Mouse (Mus musculus): ENCODE results near the gene Smad3. TPM values are rescaled to one million over a fixed set of nuclear protein-coding genes. Genes with fewer than 3 reads are reported as not detected.

Smad3 gene
- polyA plus RNA-seq, 1 experiment: 21.6 TPM

DNA sequence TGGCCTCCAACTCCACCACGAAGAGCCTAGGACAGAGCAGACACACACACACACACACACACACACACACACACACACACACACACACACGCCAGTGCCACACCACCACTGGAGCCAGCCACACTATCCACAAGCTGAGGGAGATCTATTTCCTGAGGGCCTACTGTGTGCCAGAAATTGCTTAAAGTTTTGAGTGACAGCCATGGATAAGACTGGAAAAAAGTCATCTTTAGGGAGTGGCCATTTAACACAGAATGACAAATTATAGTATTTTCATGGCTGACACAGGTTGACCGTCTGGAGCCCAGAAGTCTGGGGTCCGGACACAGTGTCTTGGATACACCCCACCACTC lies 55.9 kb downstream of the Smad3 start:
- Histone ChIP-seq H3K4me3 (ENCODE audit: low read depth, low read length) (no peak overlapping the region), H3K27ac (ENCODE audit: insufficient read depth, low read depth, low read length) (no peak overlapping the region), H3K27me3 (ENCODE audit: control insufficient read depth, insufficient read depth, low read length) (no peaks in the 10 kb centered on the region), H3K36me3 (ENCODE audit: control insufficient read depth, insufficient read depth, low read length) (no peaks in the 10 kb centered on the region), H3K4me1 (ENCODE audit: control insufficient read depth, insufficient read depth, insufficient read length, low read length) (peaks cover 10% of the 10 kb centered on the region)
- TF ChIP-seq POLR2A (IDR thresholded peaks at IDR 0.05; ENCODE audit: low read depth, low read length): no peak
- no peak for TF ChIP-seq CTCF (IDR thresholded peaks at IDR 0.05; ENCODE audit: extremely low read depth, insufficient read length, insufficient replicate concordance, low read depth, low read length)
- 80% methylated on average over 4 of the region's 4 CpGs for WGBS

DNA sequence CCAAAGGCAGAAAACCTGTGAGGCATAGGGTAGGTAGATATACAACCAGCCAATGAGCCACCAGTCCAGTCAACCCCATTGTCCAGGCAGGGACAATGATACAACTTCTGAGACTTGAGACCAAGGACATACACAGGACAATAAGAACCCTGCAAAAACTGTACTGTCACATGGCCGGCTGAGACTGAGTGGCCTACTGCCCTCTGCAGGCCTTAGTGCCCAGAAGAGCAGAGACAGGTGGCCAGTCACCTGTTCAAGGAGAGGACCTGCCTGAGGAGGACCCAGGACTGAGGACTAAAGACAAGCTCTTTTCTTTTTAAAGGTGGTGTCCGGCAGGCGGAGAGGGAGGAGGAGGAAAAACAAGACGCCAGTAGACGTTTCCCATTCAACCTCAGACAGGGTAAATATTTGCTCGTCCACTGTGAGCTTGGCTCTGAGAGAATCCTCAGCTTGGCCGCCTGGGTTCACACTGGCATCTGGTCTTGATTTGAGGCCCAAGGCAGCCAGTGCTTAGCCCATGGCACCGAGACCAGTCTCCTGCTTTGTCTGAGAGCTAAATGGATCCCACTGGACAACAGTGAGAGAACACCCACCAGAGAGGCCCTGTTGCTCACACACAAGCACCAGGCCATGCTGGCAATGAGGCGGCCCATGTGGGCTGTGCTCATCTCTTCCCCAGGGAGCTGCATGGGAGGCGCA lies 56.4 kb downstream of the Smad3 start:
- H3K4me1 ChIP-seq (ENCODE audit: control insufficient read depth, insufficient read depth, insufficient read length, low read length): peaks cover 5% of the 10 kb centered on the region
- no peaks in the 10 kb centered on the region for H3K36me3 ChIP-seq (ENCODE audit: control insufficient read depth, insufficient read depth, low read length)
- TF ChIP-seq CTCF (IDR thresholded peaks at IDR 0.05; ENCODE audit: extremely low read depth, insufficient read length, insufficient replicate concordance, low read depth, low read length): peak; percentile 45; the same call in 1 of the 2 replicates
- no peak for TF ChIP-seq POLR2A (IDR thresholded peaks at IDR 0.05; ENCODE audit: low read depth, low read length)
- no peak overlapping the region for H3K27ac ChIP-seq (ENCODE audit: insufficient read depth, low read depth, low read length)
- H3K27me3 ChIP-seq (ENCODE audit: control insufficient read depth, insufficient read depth, low read length): no peaks in the 10 kb centered on the region
- H3K4me3 ChIP-seq (ENCODE audit: low read depth, low read length): no peak overlapping the region
- 73% methylated on average over 10 of the region's 10 CpGs for WGBS

- no peak for TF ChIP-seq CTCF (IDR thresholded peaks at IDR 0.05; ENCODE audit: extremely low read depth, insufficient read length, insufficient replicate concordance, low read depth, low read length)
- no peak for TF ChIP-seq POLR2A (IDR thresholded peaks at IDR 0.05; ENCODE audit: low read depth, low read length)
- WGBS: 71% methylated on average over 4 of the region's 4 CpGs
- H3K4me1 ChIP-seq (ENCODE audit: control insufficient read depth, insufficient read depth, insufficient read length, low read length): peaks cover 3% of the 10 kb centered on the region
- no peak overlapping the region for H3K27ac ChIP-seq (ENCODE audit: insufficient read depth, low read depth, low read length)
- H3K36me3 ChIP-seq (ENCODE audit: control insufficient read depth, insufficient read depth, low read length): no peaks in the 10 kb centered on the region
- no peak overlapping the region for H3K4me3 ChIP-seq (ENCODE audit: low read depth, low read length)
- no peaks in the 10 kb centered on the region for H3K27me3 ChIP-seq (ENCODE audit: control insufficient read depth, insufficient read depth, low read length)
Observed at GRCm38 (mm10) chr9:63699145-63699544, 58.6 kb downstream of the Smad3 start.

- Histone ChIP-seq H3K27me3 (ENCODE audit: control insufficient read depth, insufficient read depth, low read length) (no peaks in the 10 kb centered on the region), H3K27ac (ENCODE audit: insufficient read depth, low read depth, low read length) (no peak overlapping the region), H3K36me3 (ENCODE audit: control insufficient read depth, insufficient read depth, low read length) (no peaks in the 10 kb centered on the region), H3K4me1 (ENCODE audit: control insufficient read depth, insufficient read depth, insufficient read length, low read length) (peaks cover 3% of the 10 kb centered on the region), H3K4me3 (ENCODE audit: low read depth, low read length) (no peak overlapping the region)
- TF ChIP-seq CTCF (IDR thresholded peaks at IDR 0.05; ENCODE audit: extremely low read depth, insufficient read length, insufficient replicate concordance, low read depth, low read length) (no peak), POLR2A (IDR thresholded peaks at IDR 0.05; ENCODE audit: low read depth, low read length) (no peak)
- WGBS: 60% methylated on average over 6 of the region's 7 CpGs
Observed at GRCm38 (mm10) chr9:63698320-63699045, 59.3 kb downstream of the Smad3 start.

GRCm38 (mm10) chr9:63697606-63698005 lies 60.2 kb downstream of the Smad3 start:
- Histone ChIP-seq H3K27ac (ENCODE audit: insufficient read depth, low read depth, low read length) (no peak overlapping the region), H3K4me3 (ENCODE audit: low read depth, low read length) (no peak overlapping the region), H3K36me3 (ENCODE audit: control insufficient read depth, insufficient read depth, low read length) (no peaks in the 10 kb centered on the region), H3K27me3 (ENCODE audit: control insufficient read depth, insufficient read depth, low read length) (no peaks in the 10 kb centered on the region), H3K4me1 (ENCODE audit: control insufficient read depth, insufficient read depth, insufficient read length, low read length) (peaks cover 3% of the 10 kb centered on the region)
- 63% methylated on average over 5 of the region's 5 CpGs for WGBS
- no peak for TF ChIP-seq POLR2A (IDR thresholded peaks at IDR 0.05; ENCODE audit: low read depth, low read length)
- no peak for TF ChIP-seq CTCF (IDR thresholded peaks at IDR 0.05; ENCODE audit: extremely low read depth, insufficient read length, insufficient replicate concordance, low read depth, low read length)

DNA sequence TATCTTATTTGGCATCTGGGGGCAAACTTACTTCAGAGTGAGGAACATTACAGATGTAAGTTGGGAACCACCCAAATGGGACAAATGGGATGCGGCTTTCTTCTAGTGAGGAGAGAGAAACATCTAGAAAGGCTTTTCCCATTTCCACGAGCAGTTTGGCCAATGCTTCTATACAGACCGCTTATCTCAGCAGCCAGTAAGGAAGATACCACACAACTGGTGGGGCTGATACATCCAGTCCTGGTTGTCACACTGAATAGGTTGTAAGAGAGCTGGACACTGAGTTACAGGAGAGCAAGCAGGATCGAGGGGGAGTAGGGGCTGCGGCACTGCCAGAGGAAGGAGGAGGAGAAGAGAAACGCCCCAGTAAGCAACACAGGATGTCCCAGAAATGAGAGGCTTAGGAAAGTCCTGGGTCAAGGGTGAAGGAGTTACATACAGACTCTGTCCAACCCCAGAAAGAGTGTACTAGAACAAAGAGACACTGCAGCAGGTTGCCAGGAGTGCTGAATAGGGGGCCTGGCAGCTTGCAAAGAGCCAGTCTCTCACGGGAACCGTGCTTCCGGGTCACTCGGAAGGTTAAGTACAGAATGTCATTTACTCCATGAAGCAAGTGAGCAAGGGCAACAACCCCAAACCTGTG lies 61.2 kb downstream of the Smad3 start:
- no peak overlapping the region for H3K27ac ChIP-seq (ENCODE audit: insufficient read depth, low read depth, low read length)
- WGBS: 78% methylated on average over 10 of the region's 10 CpGs
- peaks cover under 1% of the 10 kb centered on the region; the same call in 1 of the 2 replicates for H3K4me1 ChIP-seq (ENCODE audit: control insufficient read depth, insufficient read depth, insufficient read length, low read length)
- H3K36me3 ChIP-seq (ENCODE audit: control insufficient read depth, insufficient read depth, low read length): no peaks in the 10 kb centered on the region
- TF ChIP-seq POLR2A (IDR thresholded peaks at IDR 0.05; ENCODE audit: low read depth, low read length): no peak
- TF ChIP-seq CTCF (IDR thresholded peaks at IDR 0.05; ENCODE audit: extremely low read depth, insufficient read length, insufficient replicate concordance, low read depth, low read length): no peak
- no peak overlapping the region for H3K4me3 ChIP-seq (ENCODE audit: low read depth, low read length)
- H3K27me3 ChIP-seq (ENCODE audit: control insufficient read depth, insufficient read depth, low read length): no peaks in the 10 kb centered on the region

DNA sequence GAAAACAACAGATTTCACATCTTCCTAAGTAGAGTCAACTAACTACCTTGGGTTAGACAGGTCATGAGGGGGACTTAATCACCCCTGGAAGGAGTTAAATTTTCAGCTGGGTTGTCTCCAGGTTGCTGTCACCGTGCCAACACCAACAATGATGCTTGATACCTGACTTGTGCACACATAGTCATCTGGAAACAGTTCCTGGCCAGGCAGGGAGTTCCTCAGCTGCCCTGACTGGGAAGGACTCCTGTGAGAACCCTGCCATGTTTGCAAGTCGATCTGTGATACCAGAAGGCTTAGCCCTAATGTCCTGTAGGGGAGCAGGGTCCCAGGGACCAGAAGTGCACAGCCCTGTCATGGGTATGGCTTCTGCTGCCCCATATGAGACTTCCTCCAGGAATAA lies 65.8 kb downstream of the Smad3 start:
- WGBS: 17% methylated on average over 2 of the region's 2 CpGs
- Histone ChIP-seq H3K27ac (ENCODE audit: insufficient read depth, low read depth, low read length) (no peak overlapping the region), H3K4me3 (ENCODE audit: low read depth, low read length) (no peak overlapping the region), H3K4me1 (ENCODE audit: control insufficient read depth, insufficient read depth, insufficient read length, low read length) (no peaks in the 10 kb centered on the region), H3K27me3 (ENCODE audit: control insufficient read depth, insufficient read depth, low read length) (no peaks in the 10 kb centered on the region), H3K36me3 (ENCODE audit: control insufficient read depth, insufficient read depth, low read length) (no peaks in the 10 kb centered on the region)
- no peak for TF ChIP-seq POLR2A (IDR thresholded peaks at IDR 0.05; ENCODE audit: low read depth, low read length)
- TF ChIP-seq CTCF (IDR thresholded peaks at IDR 0.05; ENCODE audit: extremely low read depth, insufficient read length, insufficient replicate concordance, low read depth, low read length): no peak

Data from small intestine, adult 2 months (tissue).